Mouse (Mus musculus): ENCODE results near the gene Pomgnt2. TPM values are rescaled to one million over a fixed set of nuclear protein-coding genes. Genes with fewer than 3 reads are reported as not detected.

Gene Pomgnt2
- polyA plus RNA-seq, 1 experiment from 2014 or later: 13.0 TPM

Other genes with a start within 250 kb of the Pomgnt2 start
- 16.7 and 17.7 TPM in 2 replicates for gene Zfp651, start 237.8 kb downstream of the Pomgnt2 start, polyA plus RNA-seq (2015; fragmentation: Nextera tagmentation; extraction: Ambion mirVana)
- gene Klhl40, start 219.5 kb downstream of the Pomgnt2 start, polyA plus RNA-seq (2015; fragmentation: Nextera tagmentation; extraction: Ambion mirVana): 0.47 and 0.49 TPM in 2 replicates
- 0.96 and 1.8 TPM in 2 replicates for gene Hhatl, start 204.6 kb downstream of the Pomgnt2 start, polyA plus RNA-seq (2015; fragmentation: Nextera tagmentation; extraction: Ambion mirVana)
- gene Ccdc13, start 157.6 kb downstream of the Pomgnt2 start, polyA plus RNA-seq (2015; fragmentation: Nextera tagmentation; extraction: Ambion mirVana): 1.2 TPM in 2 replicates
- 155 and 175 TPM in 2 replicates for gene Higd1a, start 138.7 kb downstream of the Pomgnt2 start, polyA plus RNA-seq (2015; fragmentation: Nextera tagmentation; extraction: Ambion mirVana)
- 1.1 and 1.3 TPM in 2 replicates for gene Ackr2, start 98.8 kb downstream of the Pomgnt2 start, polyA plus RNA-seq (2015; fragmentation: Nextera tagmentation; extraction: Ambion mirVana)
- gene Cyp8b1, start 80.8 kb downstream of the Pomgnt2 start, polyA plus RNA-seq (2015; fragmentation: Nextera tagmentation; extraction: Ambion mirVana): not detected in 2 replicates
- gene Fam198a, start 46.1 kb downstream of the Pomgnt2 start, polyA plus RNA-seq (2015; fragmentation: Nextera tagmentation; extraction: Ambion mirVana): 2.2 and 2.5 TPM in 2 replicates
- 81.2 and 83.3 TPM in 2 replicates for gene Snrk, start 120.2 kb upstream of the Pomgnt2 start, polyA plus RNA-seq (2015; fragmentation: Nextera tagmentation; extraction: Ambion mirVana)